Mouse (Mus musculus): ENCODE data around the gene Xrn2. TPM values are rescaled to one million over a fixed set of nuclear protein-coding genes. Genes with fewer than 3 reads are reported as not detected.

Xrn2 gene
- polyA plus RNA-seq, 1 experiment from 2014 or later = 75.6 TPM

DNA sequence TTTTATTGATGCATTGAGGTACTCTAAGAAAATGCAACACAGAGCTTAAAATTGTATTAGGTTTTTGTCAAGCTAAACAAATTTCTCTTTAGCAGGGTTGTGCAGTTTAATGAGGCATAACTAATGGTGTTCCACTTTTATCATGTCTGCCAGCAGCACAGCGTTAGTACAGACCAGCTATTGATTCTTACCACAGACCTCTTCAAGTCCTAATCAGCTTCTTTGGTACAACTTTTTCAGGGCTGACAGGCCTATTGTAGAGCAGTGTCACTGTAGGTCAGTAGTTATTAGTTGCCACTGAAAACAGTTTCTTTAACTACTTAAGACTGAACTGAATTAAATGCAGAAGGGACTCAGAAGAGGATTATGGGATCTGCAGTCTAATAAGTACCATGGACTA lies 56.3 kb downstream of the Xrn2 start:
- H3K9me3 ChIP-seq = no peaks in the 10 kb centered on the region
- H3K27me3 ChIP-seq = no peaks in the 10 kb centered on the region
- WGBS = 18% methylated on average over 1 of the region's 1 CpGs
- no peak overlapping the region for H3K27ac ChIP-seq
- H3K4me1 ChIP-seq (replicated peaks) = 0 out of 2 replicates have a peak, but pooled peaks cover 3% of the 10 kb centered on the region
- H3K9ac ChIP-seq = no peak overlapping the region
- H3K4me2 ChIP-seq = no peak overlapping the region
- H3K36me3 ChIP-seq = peaks cover 25% of the 10 kb centered on the region
- H3K4me3 ChIP-seq = no peak overlapping the region
- 0 out of 2 replicates have a peak, but pooled peaks have one; percentile 49 for ATAC-seq (ENCODE audit: low FRiP score)

DNA sequence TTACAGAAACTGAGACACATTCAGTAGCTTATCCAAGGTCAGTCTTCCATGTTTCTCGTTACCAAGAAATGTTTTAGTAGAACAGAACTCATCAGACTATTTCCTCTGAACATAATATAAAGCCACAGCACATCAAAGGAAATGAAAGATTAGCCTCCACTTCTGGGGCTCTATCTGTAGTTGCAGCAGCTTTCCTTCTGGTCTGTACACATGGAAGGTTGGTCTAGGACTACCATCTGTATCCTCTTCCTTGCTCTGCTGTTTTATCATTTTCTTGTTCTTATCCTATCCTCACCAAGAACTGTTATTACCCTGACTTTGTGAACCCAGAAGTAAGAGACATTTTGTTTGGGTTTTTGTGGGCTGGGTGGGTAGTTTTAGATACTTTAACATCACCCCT lies 57.5 kb downstream of the Xrn2 start:
- 0 out of 2 replicates have a peak, but pooled peaks cover 3% of the 10 kb centered on the region for H3K4me1 ChIP-seq (replicated peaks)
- H3K4me2 ChIP-seq = no peak overlapping the region
- no peak overlapping the region for H3K4me3 ChIP-seq
- H3K9ac ChIP-seq = no peak overlapping the region
- H3K9me3 ChIP-seq = no peaks in the 10 kb centered on the region
- no peaks in the 10 kb centered on the region for H3K27me3 ChIP-seq
- peaks cover 20% of the 10 kb centered on the region for H3K36me3 ChIP-seq
- H3K27ac ChIP-seq = no peak overlapping the region
- no peak for ATAC-seq (ENCODE audit: low FRiP score)
- WGBS = 95% methylated on average over 1 of the region's 1 CpGs

DNA sequence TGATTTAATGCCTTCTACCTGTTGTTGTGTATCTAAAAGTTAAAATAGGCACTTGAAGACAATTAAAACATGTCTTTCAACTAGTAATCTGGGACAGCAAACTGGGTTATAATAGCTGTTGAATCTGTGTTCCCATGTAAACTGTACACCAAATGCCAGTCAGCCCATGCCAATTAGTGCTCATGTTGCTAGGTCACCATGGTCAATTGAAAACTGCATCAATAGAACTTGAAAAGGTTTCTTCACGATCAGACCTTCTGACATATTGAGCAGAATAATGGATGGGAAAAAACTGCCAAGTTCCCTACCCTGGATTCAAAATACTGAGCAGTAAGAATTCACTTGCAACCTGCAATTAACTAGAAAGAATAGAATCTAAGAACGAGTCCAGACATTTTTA lies 61.2 kb downstream of the Xrn2 start:
- H3K4me1 ChIP-seq (replicated peaks) = no peaks in the 10 kb centered on the region
- H3K27ac ChIP-seq = no peak overlapping the region
- H3K9me3 ChIP-seq = no peaks in the 10 kb centered on the region
- no peak overlapping the region for H3K4me3 ChIP-seq
- ATAC-seq (ENCODE audit: low FRiP score) = no peak
- H3K36me3 ChIP-seq = peaks cover 23% of the 10 kb centered on the region
- H3K9ac ChIP-seq = no peak overlapping the region
- peaks cover 12% of the 10 kb centered on the region for H3K27me3 ChIP-seq
- H3K4me2 ChIP-seq = no peak overlapping the region
- WGBS = 58% methylated on average over 2 of the region's 2 CpGs

DNA sequence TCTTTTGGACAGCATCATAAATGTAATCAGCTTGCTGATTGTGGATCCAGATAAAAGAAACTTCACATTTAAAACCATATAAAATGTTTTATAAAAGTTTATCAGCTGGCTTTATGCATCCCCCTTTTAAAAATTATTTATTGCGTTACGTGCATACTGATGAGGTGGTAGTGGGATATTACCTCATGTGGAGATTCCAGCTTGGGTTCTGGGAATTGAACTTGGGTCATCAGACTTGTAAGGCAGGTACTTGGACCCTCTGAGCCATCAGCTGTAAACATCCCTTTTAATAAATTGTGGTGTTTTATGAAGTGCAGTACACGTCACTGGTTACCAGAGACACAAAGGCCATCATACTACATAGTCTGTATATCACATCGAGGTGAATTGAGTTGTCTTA lies 61.6 kb downstream of the Xrn2 start:
- H3K27me3 ChIP-seq = peaks cover 17% of the 10 kb centered on the region
- H3K9ac ChIP-seq = no peak overlapping the region
- H3K4me2 ChIP-seq = no peak overlapping the region
- ATAC-seq (ENCODE audit: low FRiP score) = no peak
- WGBS = 94% methylated on average over 4 of the region's 4 CpGs
- H3K4me3 ChIP-seq = no peak overlapping the region
- no peaks in the 10 kb centered on the region for H3K9me3 ChIP-seq
- H3K27ac ChIP-seq = no peak overlapping the region
- no peaks in the 10 kb centered on the region for H3K4me1 ChIP-seq (replicated peaks)
- peaks cover 19% of the 10 kb centered on the region for H3K36me3 ChIP-seq

DNA sequence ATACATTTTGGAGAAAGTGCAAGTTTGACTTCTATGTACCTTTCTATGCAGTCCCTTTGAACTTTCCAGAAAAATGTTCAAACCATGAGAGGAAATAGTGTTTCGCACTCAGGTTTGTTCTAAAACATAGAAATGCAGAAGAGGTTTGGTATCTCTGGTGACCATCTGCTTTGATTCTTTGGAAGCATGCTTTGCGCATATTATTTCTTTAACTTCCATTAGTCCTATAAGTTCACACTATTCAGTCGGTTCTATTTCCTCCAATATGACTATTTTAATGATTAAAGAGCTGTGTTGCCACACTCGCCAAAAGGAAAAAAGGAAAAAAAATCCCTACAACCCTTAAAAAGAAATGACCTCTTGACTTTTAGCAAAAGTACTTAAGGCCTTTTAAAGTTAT lies 69.6 kb downstream of the Xrn2 start:
- Histone ChIP-seq H3K27ac (no peak overlapping the region), H3K4me2 (no peak overlapping the region), H3K9ac (no peak overlapping the region), H3K4me1 (replicated peaks) (peaks cover 17% of the 10 kb centered on the region), H3K9me3 (no peaks in the 10 kb centered on the region), H3K4me3 (no peak overlapping the region), H3K27me3 (peaks cover 90% of the 10 kb centered on the region), H3K36me3 (peaks cover 3% of the 10 kb centered on the region; the same call in 1 of the 2 replicates)
- no peak for ATAC-seq (ENCODE audit: low FRiP score)
- 61% methylated on average over 4 of the region's 4 CpGs for WGBS

DNA sequence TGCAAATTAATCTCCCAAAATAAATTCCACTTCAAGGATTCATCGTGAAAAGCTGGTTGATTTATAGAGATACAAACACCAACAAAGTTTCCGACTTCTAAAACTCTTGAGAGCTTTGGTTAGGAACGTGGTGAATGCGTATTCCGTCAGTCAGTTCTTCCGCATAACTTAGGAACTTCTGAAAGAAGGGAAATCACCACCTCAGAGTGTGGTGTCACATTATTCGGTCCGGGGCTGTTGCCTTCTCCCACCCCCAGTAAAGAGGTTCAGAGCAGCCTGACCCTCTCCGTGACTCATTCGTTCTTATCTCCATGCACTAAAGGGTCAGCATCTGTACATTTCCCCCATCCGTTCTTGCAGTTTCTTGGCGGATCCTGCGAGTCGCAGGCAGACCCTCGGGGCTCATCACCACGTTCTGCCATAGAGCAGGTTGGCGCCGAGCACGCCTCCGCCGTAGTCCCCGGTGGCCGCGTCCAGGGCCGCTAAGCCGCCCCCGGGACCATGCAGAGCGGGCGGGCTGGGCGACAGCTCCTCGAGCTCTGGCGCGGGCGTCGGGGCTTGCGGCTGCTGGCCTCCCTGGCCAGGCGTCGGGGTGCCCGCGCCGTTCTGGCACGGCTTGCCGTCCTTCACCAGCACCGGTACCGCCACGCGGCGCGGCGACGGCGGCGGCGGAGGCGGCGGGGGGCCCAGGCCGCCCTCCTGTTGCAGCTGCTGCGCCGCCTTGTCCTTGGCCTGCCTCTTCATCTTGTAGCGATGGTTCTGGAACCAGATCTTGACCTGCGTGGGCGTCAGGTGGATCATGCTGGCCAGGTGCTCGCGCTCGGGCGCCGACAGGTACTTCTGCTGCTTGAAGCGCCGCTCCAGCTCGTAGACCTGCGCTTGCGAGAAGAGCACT lies 70.9 kb downstream of the Xrn2 start:
- under 1% methylated on average over 56 of the region's 72 CpGs for WGBS

DNA sequence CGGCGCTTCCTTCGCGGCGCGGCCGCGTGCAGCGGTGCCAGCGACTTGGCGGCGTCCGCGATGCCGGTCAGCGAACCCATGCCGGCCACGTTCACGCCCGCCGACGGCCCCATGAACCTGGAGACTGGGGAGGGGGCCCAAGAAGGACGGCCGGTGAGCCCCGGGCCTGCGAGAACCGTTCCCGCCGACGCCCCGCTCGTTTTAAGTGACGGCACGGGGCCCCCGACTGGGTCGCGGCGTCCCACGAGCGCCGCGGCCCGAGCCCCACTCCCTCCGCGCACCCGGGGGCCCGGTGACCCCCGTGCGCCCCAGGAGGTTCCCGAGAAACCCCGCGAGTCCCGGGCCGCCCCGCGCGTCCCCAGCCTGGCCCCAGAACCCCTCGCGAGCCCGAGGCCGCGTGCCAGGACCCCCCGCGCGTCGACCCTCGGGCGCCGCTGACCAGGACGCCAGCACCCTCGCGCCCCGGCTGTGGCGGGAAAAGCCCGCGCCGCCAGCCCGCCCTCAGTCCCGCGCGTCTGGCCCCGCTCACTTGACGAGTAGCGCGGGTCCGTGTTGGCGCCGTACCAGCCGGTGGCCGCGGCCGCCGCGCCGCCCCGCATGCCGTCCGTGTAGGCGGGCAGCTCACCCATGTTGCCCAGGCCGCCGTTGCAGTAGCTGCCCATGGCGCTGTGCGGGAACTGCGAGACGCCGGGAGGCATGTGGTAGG lies 71.7 kb downstream of the Xrn2 start:
- no peak overlapping the region for H3K9ac ChIP-seq
- no peaks in the 10 kb centered on the region for H3K36me3 ChIP-seq
- no peaks in the 10 kb centered on the region for H3K9me3 ChIP-seq
- peaks cover 84% of the 10 kb centered on the region for H3K27me3 ChIP-seq
- H3K4me1 ChIP-seq (replicated peaks) = peaks cover 17% of the 10 kb centered on the region
- peak overlapping the region; percentile 44 for H3K4me2 ChIP-seq
- no peak overlapping the region for H3K27ac ChIP-seq
- WGBS = under 1% methylated on average over 85 of the region's 106 CpGs
- peak overlapping the region; percentile 31 for H3K4me3 ChIP-seq
- peak; percentile 27; the same call in 1 of the 2 replicates for ATAC-seq (ENCODE audit: low FRiP score)

More for the DNA sequence above, 70.9 kb downstream of the Xrn2 start:
- Histone ChIP-seq H3K27ac (no peak overlapping the region), H3K4me3 (peak overlapping the region; percentile 31; the same call in 1 of the 2 replicates), H3K4me2 (no peak overlapping the region), H3K36me3 (no peaks in the 10 kb centered on the region), H3K9me3 (no peaks in the 10 kb centered on the region), H3K27me3 (peaks cover 92% of the 10 kb centered on the region), H3K4me1 (replicated peaks) (peaks cover 17% of the 10 kb centered on the region), H3K9ac (no peak overlapping the region)
- peak; percentile 44; the same call in 1 of the 2 replicates for ATAC-seq (ENCODE audit: low FRiP score)

DNA sequence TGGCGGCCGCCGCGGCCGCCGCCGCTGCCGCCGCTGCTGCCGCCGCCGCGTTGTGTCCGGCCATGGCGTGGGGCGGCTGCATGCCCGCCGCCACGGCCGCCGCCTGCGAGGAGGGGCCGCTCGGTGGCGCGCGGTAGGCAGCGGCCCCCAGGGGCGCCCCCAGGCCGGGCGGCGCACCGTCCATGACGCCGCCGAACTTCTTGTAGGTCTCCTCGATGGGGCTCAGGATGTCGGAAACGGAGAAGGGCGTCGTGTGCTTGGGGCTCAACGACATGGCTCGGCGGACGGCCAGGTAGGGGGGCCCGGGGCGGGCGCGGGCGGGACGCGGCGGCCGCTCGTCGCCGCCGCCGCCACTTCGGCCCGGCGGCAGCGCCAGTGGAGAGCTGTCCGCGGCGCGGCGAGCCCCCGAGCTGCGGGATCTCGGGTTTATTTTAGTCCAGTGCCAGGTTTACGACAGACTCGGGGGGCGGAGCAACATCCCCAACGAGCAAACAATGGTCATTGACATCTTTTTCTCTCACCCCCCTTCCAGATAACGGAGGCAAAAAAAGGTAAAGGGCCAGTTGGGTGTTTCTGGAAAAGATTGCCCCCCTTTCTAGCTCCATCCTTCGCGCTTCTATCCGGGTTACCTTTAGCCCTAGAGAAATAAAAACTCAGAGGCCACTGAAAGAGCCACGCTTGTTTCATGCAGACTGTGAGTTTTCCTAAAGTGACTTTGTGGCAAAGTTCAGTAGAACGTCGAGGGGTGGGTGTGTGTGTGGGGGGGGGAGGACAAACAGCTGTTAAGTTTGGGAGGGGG lies 72.5 kb downstream of the Xrn2 start, which contains the start of gene Nkx2-4:
Nkx2-4 (minus strand) TSS at position 374 of the 799 bp plus-strand sequence.
- H3K4me3 ChIP-seq = peak within 1 kb of the TSS; percentile 31
- no peak within 1 kb of the TSS for H3K27ac ChIP-seq
- H3K4me1 ChIP-seq (replicated peaks) = peaks cover 17% of the 10 kb centered on the region
- H3K4me2 ChIP-seq = peak within 1 kb of the TSS; percentile 44
- no peaks in the 10 kb centered on the region for H3K9me3 ChIP-seq
- no peaks in the 10 kb centered on the region for H3K36me3 ChIP-seq
- peak; percentile 32; the same call in 1 of the 2 replicates for ATAC-seq (ENCODE audit: low FRiP score)
- H3K9ac ChIP-seq = no peak within 1 kb of the TSS
- H3K27me3 ChIP-seq = peaks cover 82% of the 10 kb centered on the region
- WGBS = under 1% methylated on average over 43 of the region's 82 CpGs

DNA sequence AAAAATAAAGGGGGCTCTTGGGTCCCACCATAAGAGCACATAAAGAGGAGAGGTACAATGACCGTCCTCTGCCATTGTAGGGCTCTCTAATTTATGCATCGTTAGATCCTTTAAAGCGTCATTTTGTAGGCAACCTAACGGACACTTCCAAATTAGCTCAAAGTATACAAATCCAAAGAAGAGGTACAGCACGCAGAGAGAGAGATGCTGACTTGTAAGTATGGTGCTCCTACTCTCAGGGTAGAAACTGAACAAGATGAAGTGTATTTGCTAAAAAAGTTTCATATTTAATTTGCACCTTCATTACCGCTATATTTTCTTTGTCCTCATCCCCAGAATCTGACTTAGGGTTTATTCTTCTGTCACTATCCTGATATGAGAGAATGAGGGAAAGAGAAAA lies 73.1 kb downstream of the Xrn2 start:
- Histone ChIP-seq H3K4me3 (no peak overlapping the region), H3K4me1 (replicated peaks) (peaks cover 17% of the 10 kb centered on the region), H3K27me3 (peaks cover 79% of the 10 kb centered on the region), H3K4me2 (no peak overlapping the region), H3K36me3 (no peaks in the 10 kb centered on the region), H3K9ac (no peak overlapping the region), H3K9me3 (no peaks in the 10 kb centered on the region), H3K27ac (no peak overlapping the region)
- WGBS = 4% methylated on average over 6 of the region's 6 CpGs
- ATAC-seq (ENCODE audit: low FRiP score) = no peak

DNA sequence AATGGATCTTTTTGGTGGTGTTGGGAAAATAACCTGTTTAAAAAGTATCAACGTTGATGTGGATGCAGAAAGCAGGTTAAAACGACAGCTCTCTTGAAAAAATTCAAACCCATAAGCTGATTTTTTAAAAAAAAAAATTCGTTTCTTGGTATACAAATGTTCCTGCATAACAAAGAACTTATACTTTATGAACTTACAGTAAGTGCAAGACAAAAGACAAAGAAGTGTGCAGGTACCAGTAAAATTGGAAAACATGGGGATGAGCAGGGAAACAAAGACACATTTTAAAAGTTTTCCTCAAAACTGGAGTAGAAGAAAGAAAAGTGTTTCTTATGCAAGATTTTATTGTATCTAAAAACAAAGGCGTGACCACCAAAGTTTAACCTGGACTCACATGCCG lies 73.6 kb downstream of the Xrn2 start:
- Histone ChIP-seq H3K4me2 (no peak overlapping the region), H3K9ac (no peak overlapping the region), H3K9me3 (no peaks in the 10 kb centered on the region), H3K27ac (no peak overlapping the region), H3K36me3 (no peaks in the 10 kb centered on the region), H3K4me3 (no peak overlapping the region), H3K27me3 (peaks cover 74% of the 10 kb centered on the region), H3K4me1 (replicated peaks) (peaks cover 17% of the 10 kb centered on the region)
- no peak for ATAC-seq (ENCODE audit: low FRiP score)
- WGBS = 15% methylated on average over 5 of the region's 5 CpGs

DNA sequence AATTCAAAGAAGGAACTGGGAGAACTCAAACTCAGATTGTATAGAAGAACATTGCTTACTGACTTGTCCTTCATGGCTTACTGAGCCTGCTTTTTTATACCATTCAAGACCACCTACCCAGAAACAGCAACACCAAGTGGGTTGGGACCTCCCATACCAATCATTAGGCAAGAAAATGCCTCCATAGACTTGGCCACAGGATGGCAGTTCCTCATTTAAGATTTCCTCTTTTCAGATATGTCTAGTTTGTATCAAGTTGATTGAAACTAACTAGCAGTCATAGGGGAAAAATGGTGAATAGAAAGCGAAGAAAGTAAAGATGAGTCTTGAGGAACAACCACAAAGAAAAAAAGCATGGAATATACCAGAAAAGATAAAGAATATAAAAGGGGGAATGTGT lies 106.9 kb downstream of the Xrn2 start:
- no peak overlapping the region for H3K4me2 ChIP-seq
- WGBS = 86% methylated on average over 1 of the region's 1 CpGs

DNA sequence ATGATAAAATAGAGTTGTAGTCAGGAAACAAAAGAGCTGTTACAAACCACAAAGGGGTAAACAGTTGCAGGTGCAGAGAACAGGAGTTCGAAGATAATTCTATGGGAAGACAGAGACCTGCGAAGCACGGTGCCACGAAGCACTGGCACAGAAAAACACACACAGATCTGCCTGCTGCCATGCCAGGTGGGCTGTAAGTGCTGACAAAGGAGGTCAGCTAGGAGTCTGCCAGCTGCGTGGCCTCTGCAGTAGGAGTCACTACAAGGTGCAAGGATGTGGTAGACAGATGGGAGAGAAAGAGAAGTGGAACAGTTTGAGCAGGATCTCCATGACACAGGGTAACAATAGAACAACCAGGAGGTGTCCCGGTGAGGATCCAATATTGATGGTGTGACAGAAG lies 114.6 kb downstream of the Xrn2 start:
- H3K4me1 ChIP-seq (replicated peaks) = no peaks in the 10 kb centered on the region
- no peak overlapping the region for H3K4me2 ChIP-seq
- 77% methylated on average over 6 of the region's 6 CpGs for WGBS
- ATAC-seq (ENCODE audit: low FRiP score) = no peak
- H3K4me3 ChIP-seq = no peak overlapping the region
- no peaks in the 10 kb centered on the region for H3K27me3 ChIP-seq
- H3K9ac ChIP-seq = no peak overlapping the region
- H3K36me3 ChIP-seq = no peaks in the 10 kb centered on the region
- H3K9me3 ChIP-seq = no peaks in the 10 kb centered on the region
- no peak overlapping the region for H3K27ac ChIP-seq

More for the DNA sequence above, 106.9 kb downstream of the Xrn2 start:
- ATAC-seq (ENCODE audit: low FRiP score) = no peak
- Histone ChIP-seq H3K36me3 (no peaks in the 10 kb centered on the region), H3K9ac (no peak overlapping the region), H3K9me3 (no peaks in the 10 kb centered on the region), H3K4me3 (no peak overlapping the region), H3K27ac (no peak overlapping the region), H3K27me3 (no peaks in the 10 kb centered on the region), H3K4me1 (replicated peaks) (no peaks in the 10 kb centered on the region)
